Mouse (Mus musculus): ENCODE data around the gene Wdr19. TPM values are rescaled to one million over a fixed set of nuclear protein-coding genes. Genes with fewer than 3 reads are reported as not detected.

The Wdr19 gene
- polyA plus RNA-seq (2015; fragmentation: Nextera tagmentation; extraction: Ambion mirVana): 11.8 and 13.3 TPM in 2 replicates

GRCm38 (mm10) chr5:65199346-65200128 is at the start of gene Wdr19:
Gene Wdr19 (plus strand): TSS chr5:65199696.
- Histone ChIP-seq H3K27me3 (no peaks in the 10 kb centered on the region), H3K4me3 (peak within 1 kb of the TSS; percentile 56), H3K27ac (replicated peaks) (peak within 1 kb of the TSS; percentile 86), H3K4me1 (replicated peaks) (peaks cover 8% of the 10 kb centered on the region), H3K4me2 (peak within 1 kb of the TSS; percentile 78), H3K9me3 (no peaks in the 10 kb centered on the region), H3K9ac (peak within 1 kb of the TSS; percentile 64), H3K36me3 (0 out of 2 replicates have a peak, but pooled peaks cover 6% of the 10 kb centered on the region)
- peak; percentile 100 for ATAC-seq (ENCODE audit: low FRiP score, low read depth)
- WGBS: under 1% methylated on average over 37 of the region's 37 CpGs

GRCm38 (mm10) chr5:65149706-65150105 is 49.8 kb upstream of the Wdr19 start:
- Histone ChIP-seq H3K4me1 (replicated peaks) (no peaks in the 10 kb centered on the region), H3K4me2 (no peak overlapping the region), H3K27ac (replicated peaks) (no peak overlapping the region), H3K36me3 (peaks cover 28% of the 10 kb centered on the region), H3K27me3 (no peaks in the 10 kb centered on the region), H3K4me3 (no peak overlapping the region), H3K9me3 (no peaks in the 10 kb centered on the region), H3K9ac (no peak overlapping the region)
- ATAC-seq (ENCODE audit: low FRiP score, low read depth): no peak
- 95% methylated on average over 6 of the region's 6 CpGs for WGBS

GRCm38 (mm10) chr5:65150376-65150955 is 49.0 kb upstream of the Wdr19 start:
- Histone ChIP-seq H3K9me3 (no peaks in the 10 kb centered on the region), H3K4me3 (no peak overlapping the region), H3K4me2 (no peak overlapping the region), H3K27ac (replicated peaks) (no peak overlapping the region), H3K9ac (no peak overlapping the region), H3K27me3 (no peaks in the 10 kb centered on the region), H3K4me1 (replicated peaks) (no peaks in the 10 kb centered on the region), H3K36me3 (peaks cover 25% of the 10 kb centered on the region)
- WGBS: 89% methylated on average over 8 of the region's 8 CpGs
- no peak for ATAC-seq (ENCODE audit: low FRiP score, low read depth)

GRCm38 (mm10) chr5:65151276-65151675 is 48.2 kb upstream of the Wdr19 start:
- no peaks in the 10 kb centered on the region for H3K27me3 ChIP-seq
- no peak for ATAC-seq (ENCODE audit: low FRiP score, low read depth)
- no peak overlapping the region for H3K27ac ChIP-seq (replicated peaks)
- H3K36me3 ChIP-seq: peaks cover 25% of the 10 kb centered on the region
- H3K9ac ChIP-seq: no peak overlapping the region
- WGBS: 96% methylated on average over 3 of the region's 3 CpGs
- H3K9me3 ChIP-seq: no peaks in the 10 kb centered on the region
- H3K4me1 ChIP-seq (replicated peaks): no peaks in the 10 kb centered on the region
- no peak overlapping the region for H3K4me3 ChIP-seq
- H3K4me2 ChIP-seq: no peak overlapping the region

- 89% methylated on average over 5 of the region's 5 CpGs for WGBS
- H3K9me3 ChIP-seq: no peaks in the 10 kb centered on the region
- H3K27ac ChIP-seq (replicated peaks): no peak overlapping the region
- no peaks in the 10 kb centered on the region for H3K4me1 ChIP-seq (replicated peaks)
- H3K27me3 ChIP-seq: no peaks in the 10 kb centered on the region
- H3K4me3 ChIP-seq: no peak overlapping the region
- no peak overlapping the region for H3K4me2 ChIP-seq
- H3K36me3 ChIP-seq: peaks cover 30% of the 10 kb centered on the region
- no peak overlapping the region for H3K9ac ChIP-seq
- ATAC-seq (ENCODE audit: low FRiP score, low read depth): no peak
Observed at GRCm38 (mm10) chr5:65151767-65152166, 47.7 kb upstream of the Wdr19 start.

GRCm38 (mm10) chr5:65154287-65154686 is 45.2 kb upstream of the Wdr19 start:
- 92% methylated on average over 6 of the region's 6 CpGs for WGBS
- Histone ChIP-seq H3K9me3 (no peaks in the 10 kb centered on the region), H3K27ac (replicated peaks) (no peak overlapping the region), H3K27me3 (no peaks in the 10 kb centered on the region), H3K9ac (no peak overlapping the region), H3K4me2 (no peak overlapping the region), H3K36me3 (peaks cover 23% of the 10 kb centered on the region), H3K4me1 (replicated peaks) (no peaks in the 10 kb centered on the region), H3K4me3 (no peak overlapping the region)
- ATAC-seq (ENCODE audit: low FRiP score, low read depth): no peak

GRCm38 (mm10) chr5:65156853-65157252 is 42.6 kb upstream of the Wdr19 start:
- H3K4me1 ChIP-seq (replicated peaks): no peaks in the 10 kb centered on the region
- H3K27me3 ChIP-seq: no peaks in the 10 kb centered on the region
- no peaks in the 10 kb centered on the region for H3K9me3 ChIP-seq
- H3K4me2 ChIP-seq: no peak overlapping the region
- peaks cover 18% of the 10 kb centered on the region for H3K36me3 ChIP-seq
- WGBS: 67% methylated on average over 2 of the region's 2 CpGs
- no peak for ATAC-seq (ENCODE audit: low FRiP score, low read depth)
- H3K9ac ChIP-seq: no peak overlapping the region
- no peak overlapping the region for H3K27ac ChIP-seq (replicated peaks)
- H3K4me3 ChIP-seq: no peak overlapping the region

GRCm38 (mm10) chr5:65157412-65158381 is 41.8 kb upstream of the Wdr19 start:
- H3K27ac ChIP-seq (replicated peaks): 0 out of 2 replicates have a peak overlapping the region, but pooled peaks have one; percentile 30
- no peaks in the 10 kb centered on the region for H3K4me1 ChIP-seq (replicated peaks)
- H3K9ac ChIP-seq: no peak overlapping the region
- H3K9me3 ChIP-seq: no peaks in the 10 kb centered on the region
- H3K36me3 ChIP-seq: peaks cover 18% of the 10 kb centered on the region
- H3K27me3 ChIP-seq: no peaks in the 10 kb centered on the region
- ATAC-seq (ENCODE audit: low FRiP score, low read depth): no peak
- WGBS: 63% methylated on average over 22 of the region's 22 CpGs
- no peak overlapping the region for H3K4me2 ChIP-seq
- H3K4me3 ChIP-seq: no peak overlapping the region

- Histone ChIP-seq H3K4me3 (no peak overlapping the region), H3K9me3 (no peaks in the 10 kb centered on the region), H3K27ac (replicated peaks) (no peak overlapping the region), H3K9ac (no peak overlapping the region), H3K4me1 (replicated peaks) (no peaks in the 10 kb centered on the region), H3K36me3 (peaks cover 20% of the 10 kb centered on the region), H3K27me3 (no peaks in the 10 kb centered on the region), H3K4me2 (no peak overlapping the region)
- no peak for ATAC-seq (ENCODE audit: low FRiP score, low read depth)
- 85% methylated on average over 20 of the region's 20 CpGs for WGBS
Observed at GRCm38 (mm10) chr5:65158696-65159305, 40.7 kb upstream of the Wdr19 start.

GRCm38 (mm10) chr5:65163001-65163400 is 36.5 kb upstream of the Wdr19 start:
- H3K9ac ChIP-seq: no peak overlapping the region
- no peak overlapping the region for H3K4me3 ChIP-seq
- H3K36me3 ChIP-seq: peaks cover 23% of the 10 kb centered on the region
- no peaks in the 10 kb centered on the region for H3K9me3 ChIP-seq
- H3K4me1 ChIP-seq (replicated peaks): no peaks in the 10 kb centered on the region
- H3K4me2 ChIP-seq: no peak overlapping the region
- no peak for ATAC-seq (ENCODE audit: low FRiP score, low read depth)
- WGBS: 73% methylated on average over 5 of the region's 5 CpGs
- no peak overlapping the region for H3K27ac ChIP-seq (replicated peaks)
- no peaks in the 10 kb centered on the region for H3K27me3 ChIP-seq

- no peak overlapping the region for H3K9ac ChIP-seq
- H3K4me1 ChIP-seq (replicated peaks): no peaks in the 10 kb centered on the region
- no peaks in the 10 kb centered on the region for H3K9me3 ChIP-seq
- 0 out of 2 replicates have a peak overlapping the region, but pooled peaks have one; percentile 8 for H3K27ac ChIP-seq (replicated peaks)
- H3K36me3 ChIP-seq: peaks cover 23% of the 10 kb centered on the region
- WGBS: 85% methylated on average over 17 of the region's 17 CpGs
- no peak for ATAC-seq (ENCODE audit: low FRiP score, low read depth)
- H3K4me2 ChIP-seq: no peak overlapping the region
- no peaks in the 10 kb centered on the region for H3K27me3 ChIP-seq
- no peak overlapping the region for H3K4me3 ChIP-seq
Observed at GRCm38 (mm10) chr5:65163489-65164092, 35.9 kb upstream of the Wdr19 start.

Measured in hindbrain, embryonic 15.5 days (tissue).